Mouse (Mus musculus) NIH3T3 (cell line): ENCODE results near the gene Rbm38.

Source experiments
- DNase-seq: peaks from one replicate; pipeline ENCODE4 v3.0.0-alpha.2; 2012; ENCODE audit warnings: low read depth

Gene Rbm38

DNA sequence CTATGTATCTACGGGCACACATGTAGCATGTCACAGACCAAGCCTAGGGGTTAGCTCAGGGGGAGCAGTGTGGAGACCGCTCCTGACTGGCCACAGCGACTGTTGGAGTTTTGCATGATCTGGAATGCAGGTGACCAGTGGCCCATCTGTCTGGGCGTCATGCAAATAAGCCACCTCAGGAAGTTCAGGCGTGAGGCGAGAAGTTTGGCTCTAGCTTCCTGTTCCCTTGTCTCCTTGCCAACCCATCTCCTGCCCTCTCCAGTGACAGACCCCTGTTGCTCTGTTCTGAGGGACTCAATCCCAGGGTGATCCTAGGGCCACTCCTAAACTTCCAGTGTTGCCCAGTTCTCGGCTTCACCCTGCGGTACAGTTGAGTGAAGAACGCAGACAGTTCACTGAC lies 40.2 kb downstream of the Rbm38 start:
- no peak for DNase-seq

DNA sequence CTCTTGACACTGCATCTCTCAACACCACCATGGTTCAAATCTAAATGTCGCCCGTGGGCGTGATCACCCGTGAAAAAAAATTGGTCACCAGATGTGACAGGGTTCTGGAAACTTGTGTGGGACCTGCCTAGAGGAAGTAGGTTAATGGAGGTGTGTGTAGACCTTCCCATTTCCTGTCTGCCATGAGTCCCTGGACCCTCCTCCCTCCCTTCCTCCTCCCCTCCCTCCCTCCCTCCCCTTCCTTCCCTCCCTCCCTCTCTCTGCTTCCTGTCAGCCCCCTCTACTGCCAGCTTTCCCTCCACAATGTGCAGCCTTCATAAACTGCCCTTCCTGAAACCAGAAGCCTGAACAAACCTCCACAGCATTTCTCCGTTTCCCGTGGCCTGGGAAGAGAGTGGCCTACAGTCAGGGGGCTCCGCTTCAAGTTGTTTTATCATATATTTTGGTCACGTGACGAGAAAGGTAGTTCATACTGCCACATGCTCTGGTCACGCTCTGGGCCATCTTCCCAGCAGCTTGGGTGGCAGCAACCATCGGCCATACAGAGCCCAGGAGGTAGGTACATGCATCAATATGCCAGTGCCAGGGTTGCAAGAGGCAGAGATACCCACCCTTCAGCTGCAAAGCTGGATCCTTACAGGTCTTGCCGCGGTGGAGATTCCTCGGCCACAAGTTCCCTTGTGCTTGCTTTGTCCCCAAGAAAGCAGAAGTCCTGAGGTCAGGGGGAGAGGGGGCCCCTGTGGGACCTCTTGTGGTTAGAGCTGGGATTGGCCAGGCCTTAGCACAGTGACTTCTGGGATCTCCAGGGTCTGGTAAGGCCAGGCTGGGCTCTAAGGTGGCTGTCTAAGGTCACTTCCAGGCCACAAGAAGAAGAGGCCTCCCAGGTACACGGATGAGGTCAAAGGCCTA lies 41.4 kb downstream of the Rbm38 start:
- DNase-seq, result no peak

DNA sequence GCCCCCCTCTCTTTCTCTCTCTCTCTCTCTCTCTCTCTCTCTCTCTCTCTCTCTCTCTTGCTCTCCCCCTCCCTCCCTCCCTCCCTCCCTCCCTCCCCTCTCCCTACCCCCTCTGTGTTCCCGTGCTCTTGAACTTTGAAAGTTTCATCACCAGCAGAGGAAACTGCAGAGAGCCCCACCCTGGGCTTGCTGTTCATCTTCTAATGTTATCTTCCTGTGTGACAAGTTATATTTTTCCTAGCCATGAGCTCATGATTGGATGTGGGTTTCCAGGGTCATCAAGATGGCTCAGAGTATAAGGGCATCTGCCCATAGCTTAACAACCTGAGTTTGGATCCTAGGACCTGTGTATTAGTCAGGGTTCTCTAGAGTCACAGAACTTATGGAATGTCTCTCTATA lies 42.9 kb downstream of the Rbm38 start:
- DNase-seq, result no peak

DNA sequence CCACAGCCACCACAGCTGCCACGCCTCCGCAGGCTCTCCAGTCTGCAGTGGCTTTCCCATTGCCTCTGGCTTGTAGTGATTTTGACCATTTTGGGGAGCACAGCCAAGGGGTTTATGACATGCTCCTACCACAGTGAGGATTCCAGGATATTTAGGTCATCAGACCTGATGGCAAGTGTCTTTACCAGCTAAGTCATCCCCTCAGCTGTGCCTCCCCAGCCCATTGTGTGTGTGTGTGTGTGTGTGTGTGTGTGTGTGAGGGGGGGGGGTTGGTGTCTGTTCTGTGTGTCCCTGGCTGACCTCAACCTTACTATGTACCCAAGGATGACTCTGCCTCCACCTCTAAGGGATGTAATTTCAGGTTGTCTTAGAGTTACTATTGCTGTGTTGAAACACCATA lies 44.6 kb downstream of the Rbm38 start:
- no peak for DNase-seq

DNA sequence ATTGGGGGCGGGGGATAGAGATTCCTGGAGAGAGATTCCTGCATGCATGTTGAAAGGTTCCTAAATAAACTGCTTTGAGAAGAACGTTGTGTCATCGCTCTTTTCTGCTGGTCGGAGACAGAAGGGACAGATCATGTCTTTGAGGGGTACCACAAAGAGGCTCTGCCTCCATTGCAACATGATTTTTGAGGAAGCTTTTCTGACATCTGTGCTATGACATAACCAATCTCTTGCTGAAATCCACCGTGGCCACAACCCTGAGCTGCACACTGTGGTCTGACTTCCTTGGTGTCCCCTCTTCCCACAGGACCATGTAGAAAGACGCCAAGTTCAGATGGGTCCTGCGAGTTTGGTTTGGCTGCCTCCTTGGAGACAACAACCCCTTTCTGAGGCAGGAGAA lies 52.6 kb downstream of the Rbm38 start:
- DNase-seq, result no peak

DNA sequence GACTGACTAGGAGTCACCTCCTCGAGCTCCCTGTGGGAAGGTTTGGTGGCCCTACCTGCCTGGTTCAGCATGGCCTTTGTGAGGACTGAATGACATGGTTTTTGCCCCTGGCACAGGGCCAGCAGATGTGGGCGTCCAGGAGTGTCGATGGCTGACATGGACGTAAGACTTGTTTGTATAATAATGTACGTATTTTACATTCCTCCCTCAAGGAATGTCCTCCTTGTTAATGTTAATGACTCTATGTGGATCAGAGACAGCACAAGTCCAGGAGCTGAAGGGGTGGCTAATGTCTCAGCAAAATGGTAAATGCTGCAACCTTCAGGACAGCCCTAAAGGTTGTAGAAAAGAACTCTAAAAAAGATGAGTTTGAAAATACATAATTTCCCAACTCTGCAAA lies 53.4 kb downstream of the Rbm38 start:
- no peak for DNase-seq

DNA sequence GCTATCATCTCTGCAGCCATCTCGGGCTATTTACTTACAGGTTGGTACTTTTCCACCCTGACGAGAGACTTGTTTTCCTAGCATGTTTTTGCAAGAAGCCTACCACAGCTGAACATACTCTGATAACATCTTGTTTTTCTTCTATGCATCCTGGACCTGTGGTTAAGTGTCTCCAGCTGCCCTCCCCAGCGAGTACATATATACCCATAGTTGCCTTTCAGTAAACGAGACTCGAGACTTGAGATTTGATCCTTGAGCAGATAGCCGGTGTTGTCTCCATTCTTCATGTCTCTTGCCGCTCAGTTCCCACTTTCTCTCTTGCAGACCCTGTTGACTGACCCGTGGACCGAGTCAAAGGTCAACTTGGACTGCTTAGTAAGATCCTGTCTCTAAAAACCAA lies 56.6 kb downstream of the Rbm38 start:
- DNase-seq, result no peak

DNA sequence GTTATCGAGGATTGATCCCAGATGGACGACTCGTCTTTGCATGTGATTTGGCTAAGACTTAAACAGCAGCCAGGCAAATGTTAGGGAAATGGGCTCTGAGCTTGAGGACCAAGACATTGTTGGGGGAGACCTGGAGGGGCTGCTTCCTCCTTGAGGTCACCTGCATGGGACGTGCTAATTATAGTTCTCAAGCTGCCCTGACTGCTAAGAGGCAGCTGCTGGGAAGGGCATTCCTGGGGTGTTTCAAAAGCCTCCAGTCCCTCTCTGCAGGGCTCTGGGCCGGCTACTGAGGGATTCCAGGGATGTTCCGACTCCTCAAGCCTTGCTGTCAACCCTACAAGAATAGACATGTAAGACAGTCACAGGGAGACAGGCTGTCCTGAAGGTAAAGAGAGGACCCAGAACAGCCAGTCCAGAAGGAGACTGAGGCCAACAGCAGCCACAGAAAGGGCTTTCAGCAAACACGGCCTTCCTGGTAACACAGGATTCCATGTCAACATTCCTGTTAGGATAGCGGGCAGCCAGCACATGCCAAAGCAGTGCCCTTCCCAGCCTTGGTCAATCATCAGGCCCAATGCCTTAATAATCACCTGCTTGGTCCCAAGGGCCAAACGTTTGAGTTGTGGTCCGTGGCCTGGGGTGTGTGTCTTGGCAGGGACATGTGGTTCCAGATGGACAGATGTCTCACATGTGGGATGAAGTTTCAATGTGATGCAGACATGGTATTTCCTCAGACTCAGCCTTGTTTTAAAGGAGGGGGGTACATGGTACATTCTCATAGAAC lies 59.7 kb downstream of the Rbm38 start:
- DNase-seq, result no peak

DNA sequence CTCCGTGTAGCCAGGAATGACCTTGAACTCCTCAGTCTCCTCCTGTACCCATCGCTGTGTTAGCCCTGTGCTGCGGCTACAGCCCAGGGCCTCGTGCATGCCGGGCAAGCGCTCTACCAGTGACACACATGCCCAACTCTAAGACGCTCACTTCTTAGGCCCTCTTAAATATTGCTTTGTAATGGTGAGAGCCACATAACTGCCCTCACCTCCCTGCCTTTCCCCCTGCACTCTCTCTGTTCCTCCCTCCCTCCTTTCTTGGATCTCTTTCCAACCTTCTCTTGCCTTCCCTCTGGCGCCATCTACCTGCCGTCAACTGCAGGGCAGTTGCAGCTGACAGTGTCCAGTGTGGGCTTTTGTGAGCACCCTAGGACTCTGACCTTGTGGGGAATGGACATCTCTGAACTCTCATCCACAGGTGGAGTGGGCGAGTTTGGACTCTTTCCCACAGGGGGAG lies 60.5 kb downstream of the Rbm38 start:
- peak; percentile 85 for DNase-seq

DNA sequence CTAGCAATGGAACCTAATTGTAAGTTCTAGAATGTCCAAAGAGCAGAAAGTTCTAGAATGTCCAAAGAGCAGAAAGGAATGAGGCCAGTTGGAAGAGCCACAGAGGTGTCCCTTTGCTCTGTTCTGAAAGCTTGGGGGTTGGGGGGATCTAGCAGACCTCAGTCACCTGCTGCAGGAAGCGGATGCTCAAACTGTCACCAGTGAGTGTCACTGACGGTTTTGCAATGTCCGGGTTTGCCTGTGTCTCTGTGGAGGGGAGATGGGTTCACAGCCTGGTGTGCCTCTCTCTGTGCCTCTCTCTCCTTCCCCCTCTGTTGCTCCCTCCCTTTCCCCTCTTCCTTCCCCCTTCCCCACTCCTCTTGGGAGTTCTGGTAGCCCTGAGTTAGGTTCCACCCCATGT lies 62.4 kb downstream of the Rbm38 start:
- no peak for DNase-seq

DNA sequence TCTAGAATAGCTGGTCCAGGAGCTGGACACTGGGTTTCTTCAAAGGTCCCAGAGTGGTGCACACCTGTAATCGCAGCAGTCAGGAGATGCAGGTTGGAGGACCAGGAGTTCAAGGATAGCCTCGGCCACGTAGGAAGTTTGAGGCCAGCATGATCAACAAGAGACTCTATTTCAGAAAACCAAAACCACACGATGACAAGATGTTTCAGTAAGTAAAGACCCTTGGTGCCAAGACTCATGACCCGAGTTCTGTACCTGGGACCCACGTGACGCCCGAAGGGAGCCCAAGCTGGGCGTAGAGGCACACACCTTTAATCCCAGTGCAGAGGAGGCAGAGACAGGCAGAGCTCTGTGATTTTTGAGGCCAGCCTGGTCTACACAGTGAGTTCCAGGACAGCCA lies 62.8 kb downstream of the Rbm38 start:
- no peak for DNase-seq

DNA sequence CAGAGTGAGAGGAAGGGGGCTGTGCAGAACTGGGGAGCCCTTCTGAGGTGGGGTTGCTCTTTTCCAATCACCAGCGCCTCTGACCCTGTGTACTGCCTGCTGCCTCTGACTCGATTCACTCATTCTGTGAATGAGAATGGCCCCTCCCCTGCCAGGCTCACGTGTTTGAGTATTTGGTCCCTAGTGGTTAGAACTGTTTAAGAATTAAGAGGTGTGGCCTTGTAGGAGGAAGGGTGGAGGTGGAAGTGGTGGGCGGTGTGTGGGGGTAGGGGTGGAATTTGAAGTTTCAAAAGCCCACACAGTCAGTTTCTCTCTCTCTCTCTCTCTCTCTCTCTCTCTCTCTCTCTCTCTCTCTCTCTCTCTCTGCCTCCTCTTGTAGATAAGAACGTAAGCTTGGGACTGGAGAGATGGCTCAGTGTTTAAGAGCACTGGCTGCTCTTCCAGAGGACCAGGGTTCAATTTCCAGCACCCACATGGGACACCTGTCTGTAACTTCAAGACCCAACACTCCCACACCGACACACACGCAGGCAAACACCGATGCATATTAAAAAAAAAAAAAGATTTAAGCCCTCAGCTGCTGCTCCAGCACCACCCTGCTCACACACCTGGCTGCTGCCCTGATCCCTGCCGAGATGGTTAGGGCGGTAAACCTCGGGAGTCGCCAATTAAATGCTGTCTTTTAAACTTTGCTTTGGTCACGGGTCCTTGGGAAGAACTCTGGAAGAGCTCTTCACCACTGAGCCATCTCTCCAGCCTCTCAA lies 63.6 kb downstream of the Rbm38 start:
- DNase-seq, result peak; percentile 46
